Mouse (Mus musculus): Measurements from ENCODE around the gene Chst8. TPM values are rescaled to one million over a fixed set of nuclear protein-coding genes. Genes with fewer than 3 reads are reported as not detected.

Chst8 gene
- total and polyA plus RNA-seq, 2 experiments from 2014 or later, result 0.20 to 6.4 TPM

DNA sequence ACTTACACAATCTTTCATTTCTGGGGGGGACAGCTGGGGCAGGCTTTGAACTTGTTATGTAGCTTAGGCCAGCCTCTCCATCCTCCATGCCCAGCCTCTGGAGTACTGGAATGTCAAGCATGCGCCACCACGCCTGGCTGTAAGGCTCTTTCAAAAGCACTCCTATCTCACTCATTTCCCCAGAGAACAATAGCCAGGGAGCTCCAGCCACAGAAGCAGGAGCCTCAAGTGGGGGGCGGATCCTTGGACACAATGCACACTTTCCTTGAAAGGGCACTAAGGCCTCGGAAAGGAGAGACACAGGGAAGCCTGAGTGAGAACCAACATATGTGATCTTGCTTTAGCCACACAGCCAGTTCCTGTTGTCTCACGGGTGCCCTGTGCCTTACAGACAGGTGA is 90.9 kb downstream of the Chst8 start:
- peaks cover 16% of the 10 kb centered on the region for H3K4me1 ChIP-seq (ENCODE audit: control insufficient read depth, insufficient read depth)
- H3K9me3 ChIP-seq (replicated peaks; ENCODE audit: control insufficient read depth, low read length), result no peaks in the 10 kb centered on the region
- H3K27me3 ChIP-seq (ENCODE audit: control insufficient read depth, insufficient read depth, low read length), result no peaks in the 10 kb centered on the region
- TF ChIP-seq CTCF (IDR thresholded peaks at IDR 0.05; ENCODE audit: low read depth) (no peak), EP300 (IDR thresholded peaks at IDR 0.05; ENCODE audit: low read depth) (no peak)
- 0 out of 2 replicates have a peak overlapping the region, but pooled peaks have one; percentile 22 for H3K27ac ChIP-seq (ENCODE audit: low read depth)
- no peak overlapping the region for H3K4me2 ChIP-seq (ENCODE audit: low read depth, low read length)
- H3K36me3 ChIP-seq (replicated peaks; ENCODE audit: control insufficient read depth, insufficient read depth, low read length), result no peaks in the 10 kb centered on the region
- 8% methylated on average over 5 of the region's 5 CpGs for WGBS
- H3K4me3 ChIP-seq (ENCODE audit: low read depth, low read length), result no peak overlapping the region
- peak; percentile 69 for DNase-seq (ENCODE audit: low spot score)
- ATAC-seq (ENCODE audit: insufficient read depth, low read depth), result peak; percentile 73
- H3K9ac ChIP-seq (replicated peaks; ENCODE audit: low read depth, low read length), result no peak overlapping the region

DNA sequence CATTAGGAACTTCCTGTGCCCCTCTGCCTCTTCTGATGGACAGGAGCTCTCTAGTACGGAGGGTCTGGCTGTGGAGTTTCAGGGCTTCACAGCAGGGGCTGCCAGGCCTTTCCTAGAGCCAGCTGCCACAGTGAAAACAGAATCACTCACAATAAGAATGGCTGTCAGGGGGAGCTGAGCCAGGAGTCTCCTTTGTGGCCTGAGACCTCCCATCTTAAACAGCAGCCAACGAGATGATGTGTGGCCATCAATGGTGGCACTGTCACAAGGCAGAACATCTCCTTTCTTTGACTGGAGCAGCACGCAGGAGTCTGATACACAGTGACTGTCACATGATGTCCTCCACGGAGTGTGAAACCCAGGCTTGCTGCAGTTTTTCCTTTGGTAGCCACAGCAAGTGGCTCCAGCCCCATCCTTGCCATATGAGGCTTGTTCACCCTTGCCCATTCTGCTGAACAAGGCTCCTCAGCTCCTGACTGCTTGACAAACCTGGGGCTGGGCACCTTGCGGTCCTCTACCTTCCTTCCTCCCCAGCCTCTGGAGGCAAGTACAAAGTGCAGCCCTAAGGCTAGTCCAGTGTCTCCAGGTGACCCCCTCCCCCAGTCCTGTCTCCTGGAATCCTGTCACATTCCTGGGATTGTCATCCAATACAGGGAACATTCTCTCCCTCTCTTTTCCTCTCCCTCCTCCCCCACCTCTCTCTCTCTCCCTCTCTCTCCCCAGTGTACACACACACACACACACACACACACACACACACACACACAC is 91.4 kb downstream of the Chst8 start:
- H3K27me3 ChIP-seq (ENCODE audit: control insufficient read depth, insufficient read depth, low read length), result no peaks in the 10 kb centered on the region

DNA sequence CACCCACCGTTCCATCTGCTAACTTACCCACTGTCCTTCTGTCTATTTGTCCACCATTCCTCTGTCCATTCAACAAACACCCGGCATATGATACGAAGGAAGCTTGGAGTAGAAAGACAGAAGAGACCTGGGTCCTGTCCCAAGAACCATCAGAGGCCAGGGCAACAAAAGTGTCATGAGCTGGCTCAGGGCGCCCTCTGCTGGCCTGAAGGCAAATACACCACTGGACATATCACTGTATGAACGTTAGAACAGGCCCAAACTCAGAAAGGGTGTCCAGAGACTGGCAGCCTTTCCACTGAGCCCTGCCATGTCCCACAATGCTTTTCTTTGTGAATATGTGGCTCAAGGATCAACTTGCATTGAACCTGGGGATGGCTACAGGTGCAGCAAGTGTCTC is 92.9 kb downstream of the Chst8 start:
- Histone ChIP-seq H3K4me3 (ENCODE audit: low read depth, low read length) (no peak overlapping the region), H3K27ac (ENCODE audit: low read depth) (no peak overlapping the region), H3K9ac (replicated peaks; ENCODE audit: low read depth, low read length) (no peak overlapping the region), H3K4me2 (ENCODE audit: low read depth, low read length) (no peak overlapping the region), H3K27me3 (ENCODE audit: control insufficient read depth, insufficient read depth, low read length) (no peaks in the 10 kb centered on the region), H3K36me3 (replicated peaks; ENCODE audit: control insufficient read depth, insufficient read depth, low read length) (no peaks in the 10 kb centered on the region), H3K4me1 (ENCODE audit: control insufficient read depth, insufficient read depth) (peaks cover 16% of the 10 kb centered on the region), H3K9me3 (replicated peaks; ENCODE audit: control insufficient read depth, low read length) (no peaks in the 10 kb centered on the region)
- WGBS, result 42% methylated on average over 5 of the region's 5 CpGs
- ATAC-seq (ENCODE audit: insufficient read depth, low read depth) (no peak), DNase-seq (ENCODE audit: low spot score) (peak; percentile 53)
- TF ChIP-seq CTCF (IDR thresholded peaks at IDR 0.05; ENCODE audit: low read depth) (peak; percentile 72), EP300 (IDR thresholded peaks at IDR 0.05; ENCODE audit: low read depth) (no peak)

More for the DNA sequence above, 91.4 kb downstream of the Chst8 start:
- Histone ChIP-seq H3K4me1 (ENCODE audit: control insufficient read depth, insufficient read depth) (peaks cover 16% of the 10 kb centered on the region), H3K4me2 (ENCODE audit: low read depth, low read length) (no peak overlapping the region), H3K36me3 (replicated peaks; ENCODE audit: control insufficient read depth, insufficient read depth, low read length) (no peaks in the 10 kb centered on the region), H3K27ac (ENCODE audit: low read depth) (no peak overlapping the region), H3K9me3 (replicated peaks; ENCODE audit: control insufficient read depth, low read length) (no peaks in the 10 kb centered on the region), H3K4me3 (ENCODE audit: low read depth, low read length) (no peak overlapping the region), H3K9ac (replicated peaks; ENCODE audit: low read depth, low read length) (no peak overlapping the region)
- TF ChIP-seq CTCF (IDR thresholded peaks at IDR 0.05; ENCODE audit: low read depth) (no peak), EP300 (IDR thresholded peaks at IDR 0.05; ENCODE audit: low read depth) (no peak)
- no peak for DNase-seq (ENCODE audit: low spot score)
- 0 out of 2 replicates have a peak, but pooled peaks have one; percentile 3 for ATAC-seq (ENCODE audit: insufficient read depth, low read depth)
- 43% methylated on average over 5 of the region's 5 CpGs for WGBS

DNA sequence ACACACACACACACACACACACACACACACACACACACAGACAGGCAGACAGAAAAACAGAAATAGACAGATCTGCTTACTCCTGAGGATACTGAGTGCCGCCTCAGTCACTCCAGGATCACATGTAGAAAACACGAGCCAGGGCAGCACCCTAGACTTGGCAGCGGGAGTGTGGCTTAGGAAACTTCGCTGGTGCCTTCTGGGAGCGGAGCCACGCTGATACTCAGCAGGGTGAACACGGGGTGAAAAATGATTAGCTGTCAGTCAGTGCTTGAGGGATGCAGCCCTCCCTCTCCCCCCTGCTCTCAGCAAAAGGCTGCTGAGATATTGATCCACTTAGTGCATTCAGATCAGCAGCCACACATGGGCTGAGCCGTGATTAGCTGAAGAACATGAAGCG is 93.9 kb downstream of the Chst8 start:
- 23% methylated on average over 9 of the region's 9 CpGs for WGBS
- DNase-seq (ENCODE audit: low spot score), result peak; percentile 52
- TF ChIP-seq EP300 (IDR thresholded peaks at IDR 0.05; ENCODE audit: low read depth), result no peak
- TF ChIP-seq CTCF (IDR thresholded peaks at IDR 0.05; ENCODE audit: low read depth), result no peak
- H3K27me3 ChIP-seq (ENCODE audit: control insufficient read depth, insufficient read depth, low read length), result no peaks in the 10 kb centered on the region
- peak; percentile 73 for ATAC-seq (ENCODE audit: insufficient read depth, low read depth)
- no peak overlapping the region for H3K4me3 ChIP-seq (ENCODE audit: low read depth, low read length)
- no peaks in the 10 kb centered on the region for H3K9me3 ChIP-seq (replicated peaks; ENCODE audit: control insufficient read depth, low read length)
- H3K9ac ChIP-seq (replicated peaks; ENCODE audit: low read depth, low read length), result no peak overlapping the region
- H3K4me1 ChIP-seq (ENCODE audit: control insufficient read depth, insufficient read depth), result peaks cover 16% of the 10 kb centered on the region
- H3K4me2 ChIP-seq (ENCODE audit: low read depth, low read length), result no peak overlapping the region
- H3K36me3 ChIP-seq (replicated peaks; ENCODE audit: control insufficient read depth, insufficient read depth, low read length), result no peaks in the 10 kb centered on the region
- no peak overlapping the region for H3K27ac ChIP-seq (ENCODE audit: low read depth)

GRCm38 (mm10) chr7:34717161-34717810 is 95.2 kb downstream of the Chst8 start:
- ATAC-seq (ENCODE audit: insufficient read depth, low read depth) (no peak), DNase-seq (ENCODE audit: low spot score) (no peak)
- no peak overlapping the region for H3K27ac ChIP-seq (ENCODE audit: low read depth)
- no peaks in the 10 kb centered on the region for H3K36me3 ChIP-seq (replicated peaks; ENCODE audit: control insufficient read depth, insufficient read depth, low read length)
- WGBS, result 23% methylated on average over 11 of the region's 11 CpGs
- peaks cover 16% of the 10 kb centered on the region for H3K4me1 ChIP-seq (ENCODE audit: control insufficient read depth, insufficient read depth)
- no peak for TF ChIP-seq CTCF (IDR thresholded peaks at IDR 0.05; ENCODE audit: low read depth)
- no peak for TF ChIP-seq EP300 (IDR thresholded peaks at IDR 0.05; ENCODE audit: low read depth)
- H3K9ac ChIP-seq (replicated peaks; ENCODE audit: low read depth, low read length), result no peak overlapping the region
- no peak overlapping the region for H3K4me2 ChIP-seq (ENCODE audit: low read depth, low read length)
- no peak overlapping the region for H3K4me3 ChIP-seq (ENCODE audit: low read depth, low read length)
- no peaks in the 10 kb centered on the region for H3K9me3 ChIP-seq (replicated peaks; ENCODE audit: control insufficient read depth, low read length)
- H3K27me3 ChIP-seq (ENCODE audit: control insufficient read depth, insufficient read depth, low read length), result no peaks in the 10 kb centered on the region

All from heart, postnatal 0 days (tissue).